ENCODE assay signal across 8 mouse cellular contexts in genomic region chr3:130818467-130819030, GRCm38 (mm10).
DNase-seq lines count a peak whose midpoint lies in the region; ATAC-seq and TF ChIP-seq lines count a peak whose summit lies in the region.

No protein-coding gene starts in this region.

- H3K27me3 ChIP-seq in forebrain, embryonic 12.5 days: no peaks in the 10 kb centered on the region
- no peaks in the 10 kb centered on the region for H3K27me3 ChIP-seq in heart, postnatal 0 days (ENCODE audit: control insufficient read depth, insufficient read depth, low read length)
- no peaks in the 10 kb centered on the region for H3K27me3 ChIP-seq in liver, embryonic 14.5 days (ENCODE audit: control insufficient read depth, insufficient read depth, low read length)
- H3K27me3 ChIP-seq in neural tube, embryonic 11.5 days (ENCODE audit: control insufficient read depth, insufficient read depth, low read length): no peaks in the 10 kb centered on the region
- no peaks in the 10 kb centered on the region for H3K27me3 ChIP-seq in stomach, embryonic 16.5 days (ENCODE audit: control insufficient read depth, insufficient read depth, low read length)

- H3K27ac ChIP-seq in forebrain, embryonic 12.5 days: no peak overlapping the region
- no peak overlapping the region for H3K27ac ChIP-seq in heart, postnatal 0 days (ENCODE audit: low read depth)
- H3K27ac ChIP-seq in liver, embryonic 14.5 days: no peak overlapping the region
- no peak overlapping the region for H3K27ac ChIP-seq in neural tube, embryonic 11.5 days (ENCODE audit: low read depth, low read length)
- H3K27ac ChIP-seq in stomach, embryonic 16.5 days (ENCODE audit: low read length): no peak overlapping the region

- peak; percentile 86 for ATAC-seq in CD4-positive, CD25-positive, alpha-beta regulatory T cell, adult 4 months
- peak; percentile 87 for ATAC-seq in forebrain, embryonic 12.5 days (ENCODE audit: low FRiP score)
- peak; percentile 58 for ATAC-seq in heart, postnatal 0 days (ENCODE audit: insufficient read depth, low read depth)
- no peak for ATAC-seq in liver, embryonic 14.5 days (ENCODE audit: insufficient read depth)
- peak; percentile 81; the same call in 1 of the 2 replicates for ATAC-seq in neural tube, embryonic 11.5 days (ENCODE audit: insufficient read depth, low FRiP score, low TSS enrichment)
- peak; percentile 58; the same call in 1 of the 2 replicates for ATAC-seq in stomach, embryonic 16.5 days (ENCODE audit: insufficient read depth, low FRiP score)

- peak; percentile 92 for TF ChIP-seq CTCF in heart, postnatal 0 days (IDR thresholded peaks at IDR 0.05; ENCODE audit: low read depth)
- peak; percentile 87 for TF ChIP-seq CTCF in liver, embryonic 14.5 days (IDR thresholded peaks at IDR 0.05; ENCODE audit: low read depth)

- peak; percentile 61 for DNase-seq in c-Kit-positive CD71-positive TER-119-negative erythroid progenitor cells, embryonic 14.5 days (ENCODE audit: low read depth)
- peak; percentile 78 for DNase-seq in heart, postnatal 0 days (ENCODE audit: low spot score)
- peak; percentile 79 to 95 for DNase-seq in kidney, postnatal 36 days
- DNase-seq in liver, embryonic 14.5 days (ENCODE audit: low read depth in 3 of 3, low spot score in 3 of 3): peak; percentile 31 to 32 (median 31)
- peak; percentile 92 for DNase-seq in neural tube, embryonic 11.5 days (ENCODE audit: low spot score)

- H3K4me3 ChIP-seq in forebrain, embryonic 12.5 days (replicated peaks): peak overlapping the region; percentile 20
- H3K4me3 ChIP-seq in heart, postnatal 0 days (ENCODE audit: low read depth, low read length): peak overlapping the region; percentile 36
- peak overlapping the region; percentile 9 to 10; a peak in 1 of 4 replicates for H3K4me3 ChIP-seq in liver, embryonic 14.5 days (ENCODE audit: insufficient read depth in 1 of 2, low read depth in 2 of 2, low read length in 2 of 2)
- no peak overlapping the region for H3K4me3 ChIP-seq in neural tube, embryonic 11.5 days (ENCODE audit: low read depth, low read length)
- peak overlapping the region; percentile 42 for H3K4me3 ChIP-seq in stomach, embryonic 16.5 days (replicated peaks; ENCODE audit: low read length)

- H3K4me2 ChIP-seq in forebrain, embryonic 12.5 days: peak overlapping the region; percentile 52
- H3K4me2 ChIP-seq in heart, postnatal 0 days (ENCODE audit: low read depth, low read length): peak overlapping the region; percentile 61
- H3K4me2 ChIP-seq in liver, embryonic 14.5 days (ENCODE audit: low read depth): peak overlapping the region; percentile 50
- H3K4me2 ChIP-seq in neural tube, embryonic 11.5 days (ENCODE audit: low read depth): peak overlapping the region; percentile 40
- H3K4me2 ChIP-seq in stomach, embryonic 16.5 days (ENCODE audit: low read depth, low read length): peak overlapping the region; percentile 72

- H3K9ac ChIP-seq in forebrain, embryonic 12.5 days: peak overlapping the region; percentile 30; the same call in 1 of the 2 replicates
- H3K9ac ChIP-seq in heart, postnatal 0 days (replicated peaks; ENCODE audit: low read depth, low read length): no peak overlapping the region
- no peak overlapping the region for H3K9ac ChIP-seq in liver, embryonic 14.5 days (replicated peaks)
- H3K9ac ChIP-seq in neural tube, embryonic 11.5 days (ENCODE audit: low read length): peak overlapping the region; percentile 40; the same call in 1 of the 2 replicates
- H3K9ac ChIP-seq in stomach, embryonic 16.5 days (ENCODE audit: low read length): peak overlapping the region; percentile 62

- WGBS in forebrain, embryonic 12.5 days: 4% methylated on average over 18 of the region's 18 CpGs
- WGBS in heart, postnatal 0 days: 3% methylated on average over 18 of the region's 18 CpGs
- WGBS in liver, embryonic 14.5 days (ENCODE audit: insufficient replicate concordance): 5% methylated on average over 18 of the region's 18 CpGs
- 5% methylated on average over 18 of the region's 18 CpGs for WGBS in neural tube, embryonic 11.5 days
- whole genome bisulfite sequencing in stomach, embryonic 16.5 days: 5% methylated on average over 18 of the region's 18 CpGs

- H3K9me3 ChIP-seq in forebrain, embryonic 12.5 days: no peaks in the 10 kb centered on the region
- no peaks in the 10 kb centered on the region for H3K9me3 ChIP-seq in heart, postnatal 0 days (replicated peaks; ENCODE audit: control insufficient read depth, low read length)
- no peaks in the 10 kb centered on the region for H3K9me3 ChIP-seq in liver, embryonic 14.5 days (ENCODE audit: control insufficient read depth, low read length)
- no peaks in the 10 kb centered on the region for H3K9me3 ChIP-seq in neural tube, embryonic 11.5 days (ENCODE audit: control insufficient read depth, low read length)
- no peaks in the 10 kb centered on the region for H3K9me3 ChIP-seq in stomach, embryonic 16.5 days (replicated peaks; ENCODE audit: control insufficient read depth, low read length)

- H3K36me3 ChIP-seq in forebrain, embryonic 12.5 days (replicated peaks): no peaks in the 10 kb centered on the region
- H3K36me3 ChIP-seq in heart, postnatal 0 days (replicated peaks; ENCODE audit: control insufficient read depth, insufficient read depth, low read length): no peaks in the 10 kb centered on the region
- no peaks in the 10 kb centered on the region for H3K36me3 ChIP-seq in liver, embryonic 14.5 days (replicated peaks; ENCODE audit: control insufficient read depth, insufficient read depth, low read depth)
- H3K36me3 ChIP-seq in neural tube, embryonic 11.5 days (ENCODE audit: control insufficient read depth, insufficient read depth, low read length): no peaks in the 10 kb centered on the region
- no peaks in the 10 kb centered on the region for H3K36me3 ChIP-seq in stomach, embryonic 16.5 days (ENCODE audit: control insufficient read depth, insufficient read depth, low read length)

- peaks cover 8% of the 10 kb centered on the region for H3K4me1 ChIP-seq in forebrain, embryonic 12.5 days
- H3K4me1 ChIP-seq in heart, postnatal 0 days (ENCODE audit: control insufficient read depth, insufficient read depth): peaks cover 4% of the 10 kb centered on the region
- H3K4me1 ChIP-seq in liver, embryonic 14.5 days (replicated peaks; ENCODE audit: control insufficient read depth in 2 of 2, insufficient read depth in 2 of 2, low read length in 1 of 2): no peaks in the 10 kb centered on the region
- no peaks in the 10 kb centered on the region for H3K4me1 ChIP-seq in neural tube, embryonic 11.5 days (ENCODE audit: control insufficient read depth, insufficient read depth, low read length)
- 0 out of 2 replicates have a peak, but pooled peaks cover 2% of the 10 kb centered on the region for H3K4me1 ChIP-seq in stomach, embryonic 16.5 days (ENCODE audit: control insufficient read depth, insufficient read depth, low read length)

- TF ChIP-seq EP300 in heart, postnatal 0 days (IDR thresholded peaks at IDR 0.05; ENCODE audit: low read depth): no peak
- TF ChIP-seq EP300 in liver, embryonic 14.5 days (IDR thresholded peaks at IDR 0.05; ENCODE audit: low read depth): no peak

Comparison
In these comparisons a context has a peak if more than half of its experiments do, and no peak if none do; other contexts are left out.
1. DNase-seq: peak in every context shown above with its lines; median percentile 92 in neural tube, embryonic 11.5 days; 87 in kidney, postnatal 36 days; 78 in heart, postnatal 0 days; 61 in c-Kit-positive CD71-positive TER-119-negative erythroid progenitor cells, embryonic 14.5 days; 31 in liver, embryonic 14.5 days.
2. H3K9ac ChIP-seq: peak in forebrain, embryonic 12.5 days (single experiment), neural tube, embryonic 11.5 days (single experiment) and stomach, embryonic 16.5 days (single experiment); none in heart, postnatal 0 days (single experiment) and liver, embryonic 14.5 days (single experiment).
3. Peak in every context shown above with its lines, with median percentiles within 50 percentile points of each other: H3K4me2 ChIP-seq.